Mouse (Mus musculus) spleen, adult 2 months (tissue): ENCODE data around the gene Gnai3.

Experiments
- CTCF ChIP-seq: fragments of 200-500 bp; IDR thresholded peaks from 2 replicates; pipeline ENCODE4 v1.5.1; 2011; ENCODE audit warnings: mild to moderate bottlenecking, inconsistent platforms; ENCODE audit not compliant: insufficient read depth, insufficient read length, insufficient replicate concordance; ENCODE audit errors: extremely low read depth
- POLR2A ChIP-seq: fragments of 200-500 bp; IDR thresholded peaks from 2 replicates; pipeline ENCODE4 v1.6.1; 2011; ENCODE audit warnings: low read depth, low read length, inconsistent platforms

DNA sequence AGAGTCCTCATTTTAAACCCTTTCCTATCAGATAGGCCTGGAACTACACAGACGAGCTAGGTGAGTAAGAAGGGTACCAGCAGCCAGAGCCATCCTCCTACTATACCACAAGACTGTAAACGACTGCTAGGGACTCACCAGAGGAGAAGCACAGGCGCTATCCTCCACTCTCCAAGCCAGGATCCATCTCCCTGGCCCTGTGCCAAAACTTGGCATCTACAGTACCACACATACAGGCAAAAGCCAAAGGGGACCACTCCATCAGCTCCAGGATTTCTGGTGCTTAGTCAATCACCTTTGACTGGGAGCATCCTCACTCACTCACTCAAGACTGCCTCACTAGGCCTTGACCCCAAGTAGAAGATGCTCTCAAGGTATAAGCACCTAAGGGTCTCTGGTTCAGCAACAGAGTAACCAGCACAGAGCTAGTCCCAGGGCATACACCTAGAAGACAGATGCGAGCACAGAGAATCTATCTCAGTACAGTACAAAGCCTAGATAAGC is 62.0 kb downstream of the Gnai3 start:
- TF ChIP-seq CTCF: no peak
- TF ChIP-seq POLR2A: no peak
